Mouse (Mus musculus) left cerebral cortex, adult 11 months (tissue): Measurements from ENCODE around the gene Itprip.
"Not testable (repeated sequence)": the region's sequence is repeated elsewhere in the genome, so short reads cannot be mapped to it uniquely, and the experiment has no call there.

Source experiments
- DNase-seq: peaks from one replicate; pipeline ENCODE4 v3.0.0; 2022; ENCODE audit warnings: low spot score

Gene Itprip

DNA sequence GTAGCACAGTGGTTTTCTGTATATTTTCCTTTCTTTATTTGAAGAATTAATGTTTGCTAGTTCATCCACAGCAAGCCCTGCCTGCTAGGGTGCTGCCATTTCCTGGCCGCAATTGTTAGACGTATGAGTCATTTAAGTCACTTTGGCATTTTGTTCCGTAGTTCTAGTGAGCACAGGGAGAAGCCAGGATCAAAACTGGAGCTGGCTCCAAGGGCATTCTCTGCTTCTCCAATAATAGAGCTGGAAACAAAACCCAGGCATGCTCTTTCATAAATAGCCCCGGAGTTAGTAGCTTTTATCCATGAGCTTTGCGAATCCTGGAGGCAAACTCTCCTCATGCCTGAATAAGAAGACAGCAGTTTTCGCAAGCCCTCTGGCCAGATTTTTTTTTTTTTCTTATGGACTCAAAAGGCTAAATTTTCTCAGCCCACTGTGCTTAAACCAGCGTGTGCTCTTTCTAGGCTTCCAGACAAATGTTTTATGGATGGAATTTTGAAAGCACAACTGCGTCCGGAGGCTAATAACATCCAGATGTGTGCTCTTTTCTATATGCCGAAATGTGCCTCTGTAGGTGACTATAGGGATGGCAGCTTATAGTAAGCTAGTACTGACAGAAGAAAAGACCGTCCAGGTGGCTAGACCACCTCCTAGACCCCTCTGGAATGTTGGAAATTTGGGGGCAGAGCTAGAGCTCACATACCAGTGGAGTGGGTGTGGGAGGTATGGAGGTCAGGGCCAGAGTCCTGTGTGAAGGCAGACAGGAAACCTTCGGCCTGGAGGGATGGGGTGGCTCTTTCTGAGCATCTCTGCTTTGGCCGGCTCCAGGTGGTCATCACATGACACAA is 64.9 kb downstream of the Itprip start:
- DNase-seq, result no peak

DNA sequence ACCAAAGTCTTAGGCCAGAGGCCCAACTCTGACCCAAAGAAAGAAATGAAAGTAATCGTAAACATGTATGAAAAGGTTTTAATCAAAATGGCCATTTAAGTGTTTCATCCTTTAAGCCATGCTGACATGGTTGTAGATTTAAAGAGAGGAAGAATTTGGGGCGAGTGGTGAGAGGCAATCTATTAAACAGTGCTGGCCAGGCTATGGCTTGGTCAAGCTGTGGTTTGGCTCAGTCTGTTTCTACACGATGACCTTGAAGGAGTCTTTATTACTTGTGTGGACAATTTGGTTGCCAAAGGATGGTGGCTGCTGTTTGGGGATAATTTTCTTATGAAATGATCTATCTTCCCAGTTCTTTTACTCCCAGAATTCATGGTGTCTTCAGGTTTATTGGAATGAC is 66.0 kb downstream of the Itprip start:
- DNase-seq, result no peak

DNA sequence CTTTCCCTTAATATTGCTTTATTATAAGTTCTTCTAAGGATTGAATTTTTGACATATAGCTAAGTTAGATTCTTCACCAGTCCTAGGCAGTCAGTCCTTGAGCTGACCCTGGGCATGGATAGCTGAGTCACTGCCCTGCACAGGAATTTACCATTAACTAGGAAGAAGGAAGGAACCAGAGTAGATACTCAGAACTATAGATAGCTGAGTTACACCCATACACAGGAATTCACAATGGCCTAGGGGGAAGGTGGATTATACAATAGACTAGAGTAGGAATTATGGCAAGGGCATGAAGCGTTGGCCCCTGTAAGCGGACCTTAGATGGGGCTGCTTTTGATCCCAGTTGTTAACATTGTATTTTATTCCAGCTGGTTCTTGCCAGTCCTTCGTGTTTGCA is 67.0 kb downstream of the Itprip start:
- DNase-seq, result not testable (repeated sequence)

- no peak for DNase-seq
Observed at GRCm38 (mm10) chr19:47849735-47850134, 69.4 kb downstream of the Itprip start.
